Mouse (Mus musculus) hindbrain, embryonic 13.5 days (tissue): ENCODE measurements around the gene Lclat1. TPM values are rescaled to one million over a fixed set of nuclear protein-coding genes. Genes with fewer than 3 reads are reported as not detected.

ENCODE experiments used
- ATAC-seq: fragments of 200-750 bp; cut with Nextera tagmentation; 2 replicates; pipeline ENCODE4 v1.8.0; 2017; ENCODE audit warnings: moderate TSS enrichment; ENCODE audit not compliant: low FRiP score
- H3K27ac ChIP-seq: fragments of 300-500 bp; sonication (generic); 2 replicates; pipeline ENCODE4 v1.5.1; 2015; ENCODE audit warnings: inconsistent platforms, mild to moderate bottlenecking, moderate library complexity
- H3K27me3 ChIP-seq: fragments of 300-500 bp; sonication (generic); 2 replicates; pipeline ENCODE4 v1.6.1; 2015; ENCODE audit warnings: mild to moderate bottlenecking, inconsistent platforms
- H3K36me3 ChIP-seq: fragments of 300-500 bp; sonication (generic); 2 replicates; pipeline ENCODE4 v1.6.1; 2015; ENCODE audit warnings: mild to moderate bottlenecking, inconsistent platforms
- H3K4me1 ChIP-seq: fragments of 300-500 bp; sonication (generic); replicated peaks from 2 replicates; pipeline ENCODE4 v1.6.1; 2015; ENCODE audit warnings: inconsistent platforms
- H3K4me2 ChIP-seq: fragments of 300-500 bp; sonication (generic); 2 replicates; pipeline ENCODE4 v1.6.1; 2015; ENCODE audit warnings: inconsistent platforms, mild to moderate bottlenecking, moderate library complexity
- H3K4me3 ChIP-seq: fragments of 300-500 bp; sonication (generic); 2 replicates; pipeline ENCODE4 v1.5.1; 2015; ENCODE audit warnings: mild to moderate bottlenecking, inconsistent platforms
- H3K9ac ChIP-seq: fragments of 300-500 bp; sonication (generic); 2 replicates; pipeline ENCODE4 v1.6.1; 2015; ENCODE audit warnings: mild to moderate bottlenecking, inconsistent platforms
- H3K9me3 ChIP-seq: fragments of 300-500 bp; sonication (generic); 2 replicates; pipeline ENCODE4 v1.6.1; 2016; ENCODE audit warnings: inconsistent platforms
- WGBS: fragments of 180-500 bp; shearing (Covaris S2); methylation state at CpG from one replicate; pipeline ENCODE4 v1.1.7; 2015; 5-methylcytosine and 5-hydroxymethylcytosine counted together
- polyA plus RNA-seq: library from polyadenylated mRNA; unstranded; fragments of >200 nt; fragmentation: Nextera tagmentation; extraction: Ambion mirVana; gene quantifications from 2 replicates; pipeline ENCODE4 v1.2.1, GENCODE M21; 2015

Lclat1 gene
- 9.1 and 9.2 TPM in 2 replicates for polyA plus RNA-seq

GRCm38 (mm10) chr17:73107158-73108157 lies at the start of gene Lclat1:
Lclat1 (plus strand) TSS chr17:73107985.
- peak; percentile 100 for ATAC-seq
- Histone ChIP-seq H3K27ac (peak within 1 kb of the TSS; percentile 79), H3K36me3 (no peaks in the 10 kb centered on the region), H3K9me3 (no peaks in the 10 kb centered on the region), H3K4me1 (peaks cover 16% of the 10 kb centered on the region), H3K4me3 (peak within 1 kb of the TSS; percentile 88), H3K4me2 (peak within 1 kb of the TSS; percentile 83), H3K9ac (peak within 1 kb of the TSS; percentile 94), H3K27me3 (no peaks in the 10 kb centered on the region)
- WGBS = 6% methylated on average over 51 of the region's 51 CpGs

GRCm38 (mm10) chr17:73058319-73058718 lies 49.5 kb upstream of the Lclat1 start:
- Histone ChIP-seq H3K4me2 (no peak overlapping the region), H3K4me1 (0 out of 2 replicates have a peak, but pooled peaks cover 5% of the 10 kb centered on the region), H3K9ac (no peak overlapping the region), H3K27me3 (peaks cover 12% of the 10 kb centered on the region; the same call in 1 of the 2 replicates), H3K4me3 (no peak overlapping the region), H3K27ac (no peak overlapping the region), H3K36me3 (no peaks in the 10 kb centered on the region), H3K9me3 (no peaks in the 10 kb centered on the region)
- WGBS = 88% methylated on average over 5 of the region's 5 CpGs
- no peak for ATAC-seq

DNA sequence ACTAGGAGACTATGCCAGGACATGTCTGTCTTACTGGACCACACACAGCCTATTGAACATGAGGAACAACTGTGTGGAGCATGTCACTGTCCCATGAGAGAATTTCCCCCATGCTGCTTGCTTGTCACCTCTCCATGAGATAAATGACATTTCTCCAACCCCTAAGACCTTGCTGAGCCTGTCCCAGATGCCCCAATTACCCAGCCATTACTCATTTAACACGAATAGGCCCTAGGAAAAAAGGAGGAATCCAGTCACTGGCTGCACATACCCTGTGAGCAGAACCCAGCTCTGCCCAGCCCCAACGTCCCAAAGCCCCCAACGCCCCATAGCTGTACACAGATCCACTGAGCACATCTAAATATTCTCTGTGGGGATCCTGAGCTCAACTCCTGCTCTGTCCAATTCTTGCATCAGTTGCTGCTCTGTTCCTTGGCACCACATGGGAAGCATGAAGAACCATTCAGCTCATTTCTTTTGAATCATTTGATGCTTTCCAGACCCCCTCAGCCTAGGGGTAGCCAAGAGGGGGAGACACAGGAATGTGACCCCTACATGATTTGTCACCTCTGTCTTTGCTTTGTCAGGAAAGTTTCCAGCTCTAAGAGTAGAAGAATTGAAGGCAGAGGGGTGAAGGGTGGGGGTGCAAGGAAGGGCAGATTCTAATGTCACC lies 47.4 kb upstream of the Lclat1 start:
- Histone ChIP-seq H3K4me2 (no peak overlapping the region), H3K27me3 (peaks cover 12% of the 10 kb centered on the region; the same call in 1 of the 2 replicates), H3K36me3 (no peaks in the 10 kb centered on the region), H3K9me3 (no peaks in the 10 kb centered on the region), H3K27ac (no peak overlapping the region), H3K4me1 (0 out of 2 replicates have a peak, but pooled peaks cover 5% of the 10 kb centered on the region), H3K9ac (no peak overlapping the region), H3K4me3 (no peak overlapping the region)
- WGBS = 25% methylated on average over 3 of the region's 3 CpGs
- no peak for ATAC-seq

DNA sequence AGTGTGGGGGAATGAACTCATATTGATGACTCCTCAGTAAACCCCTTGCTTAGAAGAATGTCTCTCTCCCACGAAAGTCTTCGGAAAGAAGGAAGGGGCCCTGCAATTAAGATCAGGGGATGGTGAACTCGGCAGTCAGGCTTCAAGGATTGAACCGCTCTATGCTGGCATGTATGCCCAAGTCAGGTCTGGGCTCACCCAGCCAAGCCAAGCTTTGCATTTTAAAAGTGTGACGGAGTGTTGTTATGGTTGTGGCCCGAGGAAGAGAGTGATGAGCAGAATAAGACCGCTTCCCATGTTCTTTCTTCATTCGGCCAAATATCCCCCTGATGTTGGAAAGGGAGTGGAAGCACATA lies 46.9 kb upstream of the Lclat1 start:
- no peak for ATAC-seq
- H3K27ac ChIP-seq = no peak overlapping the region
- 70% methylated on average over 8 of the region's 8 CpGs for WGBS
- H3K4me2 ChIP-seq = no peak overlapping the region
- no peaks in the 10 kb centered on the region for H3K36me3 ChIP-seq
- 0 out of 2 replicates have a peak, but pooled peaks cover 6% of the 10 kb centered on the region for H3K4me1 ChIP-seq
- no peaks in the 10 kb centered on the region for H3K9me3 ChIP-seq
- H3K9ac ChIP-seq = no peak overlapping the region
- no peak overlapping the region for H3K4me3 ChIP-seq
- peaks cover 12% of the 10 kb centered on the region; the same call in 1 of the 2 replicates for H3K27me3 ChIP-seq

- H3K4me1 ChIP-seq = peaks cover 24% of the 10 kb centered on the region
- no peak overlapping the region for H3K4me3 ChIP-seq
- no peak for ATAC-seq
- H3K9me3 ChIP-seq = no peaks in the 10 kb centered on the region
- H3K36me3 ChIP-seq = no peaks in the 10 kb centered on the region
- no peak overlapping the region for H3K9ac ChIP-seq
- no peak overlapping the region for H3K4me2 ChIP-seq
- H3K27ac ChIP-seq = no peak overlapping the region
- H3K27me3 ChIP-seq = peaks cover 11% of the 10 kb centered on the region; the same call in 1 of the 2 replicates
- WGBS = 92% methylated on average over 1 of the region's 1 CpGs
Observed at GRCm38 (mm10) chr17:73062701-73063100, 45.1 kb upstream of the Lclat1 start.

DNA sequence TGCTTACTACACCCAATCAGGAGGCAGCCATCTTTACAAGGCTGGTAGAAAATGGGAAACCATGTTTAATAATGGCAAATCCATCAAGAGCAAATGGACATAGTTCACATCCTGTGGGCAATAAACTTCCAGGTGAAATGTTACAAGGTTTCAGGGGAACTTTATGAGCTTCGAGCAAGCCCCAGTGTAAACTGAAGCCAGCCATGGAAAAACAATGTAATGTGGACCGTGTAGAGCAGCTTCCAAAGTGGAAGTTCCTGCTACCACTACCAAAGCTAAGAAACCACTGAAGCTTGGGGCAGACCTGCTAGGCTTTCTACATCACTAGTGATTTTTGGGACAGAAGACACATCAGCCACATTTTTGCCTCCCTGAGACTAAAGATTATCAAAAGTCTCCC lies 44.5 kb upstream of the Lclat1 start:
- 90% methylated on average over 2 of the region's 2 CpGs for WGBS
- Histone ChIP-seq H3K4me2 (no peak overlapping the region), H3K4me1 (peaks cover 26% of the 10 kb centered on the region), H3K9ac (no peak overlapping the region), H3K36me3 (no peaks in the 10 kb centered on the region), H3K4me3 (no peak overlapping the region), H3K9me3 (no peaks in the 10 kb centered on the region), H3K27ac (no peak overlapping the region), H3K27me3 (0 out of 2 replicates have a peak, but pooled peaks cover 5% of the 10 kb centered on the region)
- ATAC-seq = no peak

GRCm38 (mm10) chr17:73063781-73064180 lies 44.0 kb upstream of the Lclat1 start:
- ATAC-seq = no peak
- Histone ChIP-seq H3K9ac (no peak overlapping the region), H3K4me1 (peaks cover 26% of the 10 kb centered on the region), H3K4me2 (no peak overlapping the region), H3K27me3 (0 out of 2 replicates have a peak, but pooled peaks cover 5% of the 10 kb centered on the region), H3K4me3 (no peak overlapping the region), H3K27ac (no peak overlapping the region), H3K36me3 (no peaks in the 10 kb centered on the region), H3K9me3 (no peaks in the 10 kb centered on the region)
- WGBS = 91% methylated on average over 1 of the region's 1 CpGs

- WGBS = 74% methylated on average over 9 of the region's 9 CpGs
- Histone ChIP-seq H3K4me3 (no peak overlapping the region), H3K27me3 (0 out of 2 replicates have a peak, but pooled peaks cover 5% of the 10 kb centered on the region), H3K4me2 (no peak overlapping the region), H3K36me3 (no peaks in the 10 kb centered on the region), H3K27ac (no peak overlapping the region), H3K9me3 (no peaks in the 10 kb centered on the region), H3K4me1 (peaks cover 21% of the 10 kb centered on the region), H3K9ac (no peak overlapping the region)
- ATAC-seq = no peak
Observed at GRCm38 (mm10) chr17:73066387-73067169, 41.2 kb upstream of the Lclat1 start.

- Histone ChIP-seq H3K9ac (no peak overlapping the region), H3K4me2 (no peak overlapping the region), H3K27me3 (0 out of 2 replicates have a peak, but pooled peaks cover 5% of the 10 kb centered on the region), H3K4me1 (peaks cover 21% of the 10 kb centered on the region), H3K4me3 (no peak overlapping the region), H3K9me3 (no peaks in the 10 kb centered on the region), H3K27ac (no peak overlapping the region), H3K36me3 (no peaks in the 10 kb centered on the region)
- peak; percentile 52; the same call in 1 of the 2 replicates for ATAC-seq
- 21% methylated on average over 11 of the region's 11 CpGs for WGBS
Observed at GRCm38 (mm10) chr17:73067423-73067822, 40.4 kb upstream of the Lclat1 start.

DNA sequence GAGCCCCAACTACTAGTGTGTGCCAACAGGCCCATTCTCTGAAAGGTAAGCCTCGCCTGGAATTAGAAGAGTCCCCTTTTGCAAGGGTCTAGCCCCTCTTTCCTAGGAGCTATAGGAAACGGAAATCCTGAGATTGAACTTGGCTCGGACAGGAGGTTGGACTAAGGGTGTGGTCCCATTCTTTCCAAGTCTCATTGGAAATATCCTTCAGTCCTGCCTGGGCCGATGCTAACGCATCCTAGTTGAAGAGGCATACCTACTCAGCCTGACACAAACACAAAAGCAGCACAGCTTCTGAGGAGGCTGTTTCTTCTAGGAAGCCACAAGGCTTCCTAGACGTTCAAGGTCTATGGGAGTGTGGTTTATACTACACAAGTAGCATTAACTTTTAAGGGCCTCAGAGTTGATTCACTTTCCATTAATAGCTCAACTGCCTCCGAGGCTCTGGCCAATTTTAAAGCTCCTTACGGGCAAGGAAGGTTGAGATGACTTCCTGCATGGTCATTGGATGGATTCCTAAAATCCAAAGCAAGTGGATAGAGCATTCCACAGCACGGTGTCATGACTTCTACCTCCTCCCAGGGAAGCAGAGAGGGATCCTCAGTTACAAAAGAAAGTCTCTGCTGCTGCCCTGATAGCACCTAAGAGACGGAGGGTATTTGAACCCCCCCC lies 39.3 kb upstream of the Lclat1 start:
- H3K27me3 ChIP-seq = no peaks in the 10 kb centered on the region
- WGBS = 87% methylated on average over 10 of the region's 10 CpGs

GRCm38 (mm10) chr17:73070466-73070865 lies 37.3 kb upstream of the Lclat1 start:
- Histone ChIP-seq H3K9ac (no peak overlapping the region), H3K9me3 (no peaks in the 10 kb centered on the region), H3K27ac (no peak overlapping the region), H3K4me2 (no peak overlapping the region), H3K36me3 (no peaks in the 10 kb centered on the region), H3K27me3 (no peaks in the 10 kb centered on the region), H3K4me1 (peaks cover 21% of the 10 kb centered on the region), H3K4me3 (no peak overlapping the region)
- WGBS = 84% methylated on average over 2 of the region's 2 CpGs
- ATAC-seq = no peak

More for the DNA sequence above, 39.3 kb upstream of the Lclat1 start:
- H3K4me2 ChIP-seq = no peak overlapping the region
- H3K27ac ChIP-seq = no peak overlapping the region
- no peak overlapping the region for H3K9ac ChIP-seq
- H3K4me1 ChIP-seq = peaks cover 21% of the 10 kb centered on the region
- no peak for ATAC-seq
- no peaks in the 10 kb centered on the region for H3K36me3 ChIP-seq
- no peak overlapping the region for H3K4me3 ChIP-seq
- H3K9me3 ChIP-seq = no peaks in the 10 kb centered on the region
